Mouse (Mus musculus): ENCODE measurements around the gene Iscu. TPM values are rescaled to one million over a fixed set of nuclear protein-coding genes. Genes with fewer than 3 reads are reported as not detected.

Iscu gene
- polyA plus RNA-seq, 1 experiment from 2014 or later: 117 TPM

Other genes with a start within 250 kb of the Iscu start
- 2.3 and 2.5 TPM in 2 replicates for gene Cmklr1, start 122.3 kb upstream of the Iscu start, polyA plus RNA-seq (2016; fragmentation: Nextera tagmentation; extraction: Ambion mirVana)
- not detected in 2 replicates for gene 1700069L16Rik, start 48.0 kb upstream of the Iscu start, polyA plus RNA-seq (2016; fragmentation: Nextera tagmentation; extraction: Ambion mirVana)
- gene Ficd, start 36.9 kb upstream of the Iscu start, polyA plus RNA-seq (2016; fragmentation: Nextera tagmentation; extraction: Ambion mirVana): 6.5 and 6.9 TPM in 2 replicates
- gene Sart3, start 238 bp upstream of the Iscu start, polyA plus RNA-seq (2016; fragmentation: Nextera tagmentation; extraction: Ambion mirVana): 80.7 and 81.6 TPM in 2 replicates
- gene Tmem119, start 27.8 kb downstream of the Iscu start, polyA plus RNA-seq (2016; fragmentation: Nextera tagmentation; extraction: Ambion mirVana): 19.1 and 26.4 TPM in 2 replicates
- gene Selplg, start 59.9 kb downstream of the Iscu start, polyA plus RNA-seq (2016; fragmentation: Nextera tagmentation; extraction: Ambion mirVana): 1.1 and 1.4 TPM in 2 replicates
- gene Coro1c, start 136.0 kb downstream of the Iscu start, polyA plus RNA-seq (2016; fragmentation: Nextera tagmentation; extraction: Ambion mirVana): 227 and 244 TPM in 2 replicates
- gene Ssh1, start 221.1 kb downstream of the Iscu start, polyA plus RNA-seq (2016; fragmentation: Nextera tagmentation; extraction: Ambion mirVana): 16.0 and 18.5 TPM in 2 replicates
- not detected in 2 replicates for gene Dao, start 231.0 kb downstream of the Iscu start, polyA plus RNA-seq (2016; fragmentation: Nextera tagmentation; extraction: Ambion mirVana)

Data from midbrain, embryonic 12.5 days (tissue).